Comparison of ENCODE assay signal across 16 mouse cellular contexts in the genomic region with DNA sequence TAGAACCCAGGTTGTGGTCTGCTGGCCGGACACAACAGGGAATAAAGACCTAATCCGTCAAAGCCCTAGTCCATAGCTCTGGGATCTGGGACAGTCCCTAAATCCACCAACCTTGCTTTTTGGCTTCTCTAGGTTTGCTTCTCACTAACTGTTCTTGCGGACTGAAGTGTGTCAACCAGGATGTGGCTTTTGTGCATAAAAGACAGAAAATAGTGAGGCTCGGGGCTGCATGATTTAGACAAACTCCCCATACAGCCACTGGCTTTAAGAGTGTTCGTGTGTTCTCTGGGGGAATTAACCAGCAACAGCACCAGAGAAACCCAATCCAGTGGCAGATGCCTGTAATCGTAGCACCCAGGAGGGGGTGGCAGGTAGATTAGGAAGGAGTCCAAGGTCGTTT. TPM values are rescaled to one million over a fixed set of nuclear protein-coding genes. Genes with fewer than 3 reads are reported as not detected.
"Had no signal": no experiment of that assay in that cellular context is flagged by ENCODE, and none has a peak within 500 bp of the region (broad histone marks: within the 10 kb centered on the region; RNA-seq: fewer than 3 reads in every experiment).

No protein-coding gene starts in this region.

- H3K27ac ChIP-seq: left cerebral cortex, adult 2 months; limb, embryonic 12.5 days; liver, embryonic 13.5 days; lung, embryonic 15.5 days; macrophage; midbrain, embryonic 15.5 days; neural tube, embryonic 15.5 days had no signal

- H3K36me3 ChIP-seq: limb, embryonic 12.5 days; liver, embryonic 13.5 days; lung, embryonic 15.5 days; midbrain, embryonic 15.5 days; neural tube, embryonic 15.5 days had no signal

- H3K4me3 ChIP-seq: left cerebral cortex, adult 2 months; limb, embryonic 12.5 days; liver, embryonic 13.5 days; lung, embryonic 15.5 days; megakaryocyte, embryonic 14.5 days; midbrain, embryonic 15.5 days; neural tube, embryonic 15.5 days had no signal

- H3K27me3 ChIP-seq: liver, embryonic 13.5 days had no signal

- DNase-seq: kidney, adult 8-10 months; kidney, postnatal 25 days; liver; liver, embryonic 13.5 days; liver, postnatal 0 days; lung, postnatal 14 days; right cerebral cortex, adult 18-20 months; right cerebral cortex, postnatal 25 days had no signal

RNA-seq across cellular contexts. Expression of a gene that starts 47.8 kb away (rescaled TPM):
- polyA plus RNA-seq: liver, postnatal 0 days; macrophage; small intestine, adult 2 months had no signal
